In the genomic region with DNA sequence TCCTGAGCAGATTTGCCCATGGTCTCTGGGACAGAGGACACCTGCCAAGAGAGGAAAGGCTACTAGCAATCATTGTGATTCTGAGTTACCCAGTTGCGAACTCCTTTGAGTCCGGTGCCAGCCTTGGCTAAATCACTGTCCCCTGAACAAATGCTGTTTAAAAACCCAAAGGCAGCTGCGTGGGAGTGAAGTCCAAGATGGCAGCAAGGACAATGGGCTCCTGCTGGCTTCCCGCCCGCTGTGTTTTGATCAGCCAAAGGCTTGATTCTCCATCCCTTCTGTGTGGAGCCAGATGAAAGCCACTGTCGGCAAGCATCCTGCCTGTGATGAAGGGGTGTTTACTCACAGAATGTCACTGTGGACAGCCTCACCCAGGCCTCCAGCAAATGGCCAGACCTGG, we compare ENCODE assay signal across 9 mouse cellular contexts.
A peak's percentile ranks its signal among the peaks of the same experiment; 100 is the strongest.
DNase-seq lines count a peak whose midpoint lies in the region; ATAC-seq lines count a peak whose summit lies in the region.
"Had no signal": no experiment of that assay in that cellular context is flagged by ENCODE, and none has a peak within 500 bp of the region (broad histone marks: within the 10 kb centered on the region; RNA-seq: fewer than 3 reads in every experiment).

No protein-coding gene starts in this region.

- ATAC-seq in neural tube, embryonic 11.5 days (ENCODE audit: insufficient read depth, low FRiP score, low TSS enrichment), result peak; percentile 62
- peak; percentile 89 for ATAC-seq in hindbrain, embryonic 15.5 days (ENCODE audit: low FRiP score, low read depth)
- no peak for ATAC-seq in megakaryocyte-erythroid progenitor cell, adult 5-6 weeks (replicated peaks; ENCODE audit: low FRiP score, low TSS enrichment, poor library complexity, severe bottlenecking)

- no peaks in the 10 kb centered on the region for H3K27me3 ChIP-seq in neural tube, embryonic 11.5 days (ENCODE audit: control insufficient read depth, insufficient read depth, low read length)
- H3K27me3 ChIP-seq in hindbrain, embryonic 15.5 days, result no peaks in the 10 kb centered on the region

- 19% methylated on average over 6 of the region's 6 CpGs for WGBS in neural tube, embryonic 11.5 days
- 24% methylated on average over 6 of the region's 6 CpGs for WGBS in hindbrain, embryonic 15.5 days

- no peaks in the 10 kb centered on the region for H3K4me1 ChIP-seq in neural tube, embryonic 11.5 days (ENCODE audit: control insufficient read depth, insufficient read depth, low read length)
- peaks cover 14% of the 10 kb centered on the region for H3K4me1 ChIP-seq in hindbrain, embryonic 15.5 days (replicated peaks)
- H3K4me1 ChIP-seq: liver, embryonic 13.5 days had no signal

- H3K9me3 ChIP-seq in neural tube, embryonic 11.5 days (ENCODE audit: control insufficient read depth, low read length), result no peaks in the 10 kb centered on the region
- no peaks in the 10 kb centered on the region for H3K9me3 ChIP-seq in hindbrain, embryonic 15.5 days

- no peak overlapping the region for H3K4me3 ChIP-seq in neural tube, embryonic 11.5 days (ENCODE audit: low read depth, low read length)
- H3K4me3 ChIP-seq in hindbrain, embryonic 15.5 days, result no peak overlapping the region
- H3K4me3 ChIP-seq: liver, embryonic 13.5 days had no signal

- no peak overlapping the region for H3K9ac ChIP-seq in neural tube, embryonic 11.5 days (ENCODE audit: low read length)
- H3K9ac ChIP-seq in hindbrain, embryonic 15.5 days, result no peak overlapping the region
- H3K9ac ChIP-seq: liver, embryonic 13.5 days had no signal

- DNase-seq in neural tube, embryonic 11.5 days (ENCODE audit: low spot score), result peak; percentile 51
- no peak for DNase-seq in neural tube, embryonic 10.5 days (ENCODE audit: extremely low spot score, low spot score)
- peak; percentile 67 for DNase-seq in lung, postnatal 14 days
- peak; percentile 78 for DNase-seq in right cerebral cortex, postnatal 4 days
- no peak for DNase-seq in thymus, postnatal 14 days
- no peak for DNase-seq in adrenal gland, postnatal 25 days
- DNase-seq: liver, embryonic 13.5 days had no signal

- H3K36me3 ChIP-seq in neural tube, embryonic 11.5 days (ENCODE audit: control insufficient read depth, insufficient read depth, low read length), result no peaks in the 10 kb centered on the region
- no peaks in the 10 kb centered on the region for H3K36me3 ChIP-seq in hindbrain, embryonic 15.5 days
- H3K36me3 ChIP-seq: liver, embryonic 13.5 days had no signal

- H3K4me2 ChIP-seq in neural tube, embryonic 11.5 days (ENCODE audit: low read depth), result no peak overlapping the region
- no peak overlapping the region for H3K4me2 ChIP-seq in hindbrain, embryonic 15.5 days
- H3K4me2 ChIP-seq: liver, embryonic 13.5 days had no signal

- H3K27ac ChIP-seq in neural tube, embryonic 11.5 days (ENCODE audit: low read depth, low read length), result 0 out of 2 replicates have a peak overlapping the region, but pooled peaks have one; percentile 42
- H3K27ac ChIP-seq in hindbrain, embryonic 15.5 days (replicated peaks), result peak overlapping the region; percentile 66
- H3K27ac ChIP-seq: liver, embryonic 13.5 days had no signal

Comparison
In these comparisons a context has a peak if more than half of its experiments do, and no peak if none do; other contexts are left out.
1. DNase-seq: peak in neural tube, embryonic 11.5 days (single experiment), lung, postnatal 14 days (single experiment) and right cerebral cortex, postnatal 4 days (single experiment); none in neural tube, embryonic 10.5 days (single experiment), thymus, postnatal 14 days (single experiment) and adrenal gland, postnatal 25 days (single experiment).